Mouse (Mus musculus) heart, embryonic 13.5 days (tissue): Measurements from ENCODE around the gene Lama2. TPM values are rescaled to one million over a fixed set of nuclear protein-coding genes. Genes with fewer than 3 reads are reported as not detected.
"Not testable (repeated sequence)": the region's sequence is repeated elsewhere in the genome, so short reads cannot be mapped to it uniquely, and the experiment has no call there.

Experiments used
- ATAC-seq: fragments of 200-750 bp; cut with Nextera tagmentation; 2 replicates; pipeline ENCODE4 v1.8.0; 2017; ENCODE audit warnings: moderate TSS enrichment; ENCODE audit not compliant: insufficient number of reproducible peaks, low FRiP score, low TSS enrichment; ENCODE audit errors: extremely low read depth
- H3K27ac ChIP-seq: fragments of 300-500 bp; sonication (generic); replicated peaks from 2 replicates; pipeline ENCODE4 v1.5.1; 2015; ENCODE audit warnings: moderate library complexity, mild to moderate bottlenecking, inconsistent platforms
- H3K27me3 ChIP-seq: fragments of 300-500 bp; sonication (generic); replicated peaks from 2 replicates; pipeline ENCODE4 v1.6.1; 2015; ENCODE audit warnings: mild to moderate bottlenecking, inconsistent platforms
- H3K36me3 ChIP-seq: fragments of 300-500 bp; sonication (generic); 2 replicates; pipeline ENCODE4 v1.6.1; 2015; ENCODE audit warnings: mild to moderate bottlenecking, inconsistent platforms
- H3K4me1 ChIP-seq: fragments of 300-500 bp; sonication (generic); 2 replicates; pipeline ENCODE4 v1.6.1; 2015; ENCODE audit warnings: inconsistent platforms
- H3K4me2 ChIP-seq: fragments of 300-500 bp; sonication (generic); 2 replicates; pipeline ENCODE4 v1.6.1; 2015; ENCODE audit warnings: inconsistent platforms, mild to moderate bottlenecking, moderate library complexity
- H3K4me3 ChIP-seq: fragments of 300-500 bp; sonication (generic); 2 replicates; pipeline ENCODE4 v1.5.1; 2015; ENCODE audit warnings: moderate library complexity, mild to moderate bottlenecking, inconsistent platforms
- H3K9ac ChIP-seq: fragments of 300-500 bp; sonication (generic); 2 replicates; pipeline ENCODE4 v1.6.1; 2015; ENCODE audit warnings: inconsistent platforms, mild to moderate bottlenecking, moderate library complexity
- H3K9me3 ChIP-seq: fragments of 300-500 bp; sonication (generic); 2 replicates; pipeline ENCODE4 v1.6.1; 2016; ENCODE audit warnings: inconsistent platforms
- WGBS: fragments of 180-500 bp; shearing (Covaris S2); methylation state at CpG from one replicate; pipeline ENCODE4 v1.1.7; 2015; ENCODE audit warnings: mixed read lengths; 5-methylcytosine and 5-hydroxymethylcytosine counted together
- polyA plus RNA-seq: library from polyadenylated mRNA; unstranded; fragments of >200 nt; fragmentation: Nextera tagmentation; extraction: Ambion mirVana; gene quantifications from 2 replicates; pipeline ENCODE4 v1.2.1, GENCODE M21; 2015

Gene Lama2
- polyA plus RNA-seq, 1 experiment from 2014 or later = 13.8 TPM

GRCm38 (mm10) chr10:27001554-27002178 is 617.9 kb downstream of the Lama2 start:
- Histone ChIP-seq H3K9me3 (no peaks in the 10 kb centered on the region), H3K27me3 (no peaks in the 10 kb centered on the region), H3K9ac (no peak overlapping the region), H3K4me1 (no peaks in the 10 kb centered on the region), H3K27ac (no peak overlapping the region), H3K4me2 (no peak overlapping the region), H3K4me3 (no peak overlapping the region), H3K36me3 (no peaks in the 10 kb centered on the region)
- ATAC-seq = no peak
- 90% methylated on average over 2 of the region's 2 CpGs for WGBS

GRCm38 (mm10) chr10:26996684-26997083 is 622.9 kb downstream of the Lama2 start:
- Histone ChIP-seq H3K4me2 (no peak overlapping the region), H3K4me3 (no peak overlapping the region), H3K4me1 (no peaks in the 10 kb centered on the region), H3K9me3 (no peaks in the 10 kb centered on the region), H3K36me3 (no peaks in the 10 kb centered on the region), H3K9ac (no peak overlapping the region), H3K27ac (no peak overlapping the region), H3K27me3 (no peaks in the 10 kb centered on the region)
- ATAC-seq = no peak

GRCm38 (mm10) chr10:26995987-26996386 is 623.6 kb downstream of the Lama2 start:
- no peaks in the 10 kb centered on the region for H3K9me3 ChIP-seq
- H3K4me2 ChIP-seq = no peak overlapping the region
- no peak overlapping the region for H3K4me3 ChIP-seq
- H3K27ac ChIP-seq = no peak overlapping the region
- no peaks in the 10 kb centered on the region for H3K27me3 ChIP-seq
- 53% methylated on average over 6 of the region's 6 CpGs for WGBS
- no peak for ATAC-seq
- H3K4me1 ChIP-seq = no peaks in the 10 kb centered on the region
- H3K9ac ChIP-seq = no peak overlapping the region
- no peaks in the 10 kb centered on the region for H3K36me3 ChIP-seq

GRCm38 (mm10) chr10:26995182-26995975 is 624.2 kb downstream of the Lama2 start:
- ATAC-seq = no peak
- Histone ChIP-seq H3K4me2 (no peak overlapping the region), H3K4me3 (no peak overlapping the region), H3K4me1 (no peaks in the 10 kb centered on the region), H3K9me3 (no peaks in the 10 kb centered on the region), H3K36me3 (no peaks in the 10 kb centered on the region), H3K9ac (no peak overlapping the region), H3K27ac (no peak overlapping the region), H3K27me3 (no peaks in the 10 kb centered on the region)
- WGBS = 71% methylated on average over 8 of the region's 8 CpGs

- no peaks in the 10 kb centered on the region for H3K4me1 ChIP-seq
- 72% methylated on average over 8 of the region's 8 CpGs for WGBS
- no peaks in the 10 kb centered on the region for H3K9me3 ChIP-seq
- H3K27me3 ChIP-seq = no peaks in the 10 kb centered on the region
- H3K9ac ChIP-seq = no peak overlapping the region
- H3K4me2 ChIP-seq = no peak overlapping the region
- H3K4me3 ChIP-seq = no peak overlapping the region
- H3K27ac ChIP-seq = no peak overlapping the region
- no peaks in the 10 kb centered on the region for H3K36me3 ChIP-seq
- no peak for ATAC-seq
Measured at GRCm38 (mm10) chr10:26993971-26994761, 625.4 kb downstream of the Lama2 start.

- 0 out of 2 replicates have a peak, but pooled peaks cover 3% of the 10 kb centered on the region for H3K36me3 ChIP-seq
- no peak overlapping the region for H3K4me3 ChIP-seq
- WGBS = 45% methylated on average over 1 of the region's 1 CpGs
- H3K9me3 ChIP-seq = no peaks in the 10 kb centered on the region
- no peak overlapping the region for H3K9ac ChIP-seq
- no peak for ATAC-seq
- H3K4me1 ChIP-seq = no peaks in the 10 kb centered on the region
- no peaks in the 10 kb centered on the region for H3K27me3 ChIP-seq
- no peak overlapping the region for H3K4me2 ChIP-seq
- no peak overlapping the region for H3K27ac ChIP-seq
Measured at GRCm38 (mm10) chr10:26985451-26985850, 634.1 kb downstream of the Lama2 start.

GRCm38 (mm10) chr10:26984082-26984481 is 635.5 kb downstream of the Lama2 start:
- H3K4me2 ChIP-seq, H3K9me3 ChIP-seq, H3K4me1 ChIP-seq, H3K9ac ChIP-seq, H3K36me3 ChIP-seq, H3K27me3 ChIP-seq, H3K27ac ChIP-seq, H3K4me3 ChIP-seq, ATAC-seq: not testable (repeated sequence)
- WGBS = 65% methylated on average over 5 of the region's 5 CpGs

- WGBS = 80% methylated on average over 1 of the region's 1 CpGs
Measured at GRCm38 (mm10) chr10:26983583-26983982, 636.0 kb downstream of the Lama2 start.

GRCm38 (mm10) chr10:26982621-26983020 is 636.9 kb downstream of the Lama2 start:
- H3K27me3 ChIP-seq = no peaks in the 10 kb centered on the region
- no peaks in the 10 kb centered on the region for H3K4me1 ChIP-seq
- no peak overlapping the region for H3K4me3 ChIP-seq
- no peak overlapping the region for H3K9ac ChIP-seq
- no peaks in the 10 kb centered on the region for H3K9me3 ChIP-seq
- 0 out of 2 replicates have a peak, but pooled peaks cover 3% of the 10 kb centered on the region for H3K36me3 ChIP-seq
- no peak overlapping the region for H3K27ac ChIP-seq
- no peak overlapping the region for H3K4me2 ChIP-seq
- no peak for ATAC-seq
- 77% methylated on average over 2 of the region's 2 CpGs for WGBS

More at GRCm38 (mm10) chr10:26983583-26983982, 636.0 kb downstream of the Lama2 start:
- Histone ChIP-seq H3K36me3 (0 out of 2 replicates have a peak, but pooled peaks cover 3% of the 10 kb centered on the region), H3K9me3 (no peaks in the 10 kb centered on the region), H3K27ac (no peak overlapping the region), H3K4me2 (no peak overlapping the region), H3K4me3 (no peak overlapping the region), H3K27me3 (no peaks in the 10 kb centered on the region), H3K4me1 (no peaks in the 10 kb centered on the region), H3K9ac (no peak overlapping the region)
- ATAC-seq = no peak

- H3K9ac ChIP-seq = no peak overlapping the region
- H3K4me3 ChIP-seq = no peak overlapping the region
- no peak overlapping the region for H3K27ac ChIP-seq
- no peak for ATAC-seq
- H3K36me3 ChIP-seq = no peaks in the 10 kb centered on the region
- no peaks in the 10 kb centered on the region for H3K4me1 ChIP-seq
- whole genome bisulfite sequencing = 89% methylated on average over 3 of the region's 3 CpGs
- H3K9me3 ChIP-seq = no peaks in the 10 kb centered on the region
- H3K27me3 ChIP-seq = no peaks in the 10 kb centered on the region
- no peak overlapping the region for H3K4me2 ChIP-seq
Measured at GRCm38 (mm10) chr10:26975372-26975771, 644.2 kb downstream of the Lama2 start.

GRCm38 (mm10) chr10:26974224-26974623 is 645.3 kb downstream of the Lama2 start:
- no peaks in the 10 kb centered on the region for H3K36me3 ChIP-seq
- H3K4me3 ChIP-seq = no peak overlapping the region
- H3K27me3 ChIP-seq = no peaks in the 10 kb centered on the region
- WGBS = 47% methylated on average over 1 of the region's 1 CpGs
- no peaks in the 10 kb centered on the region for H3K9me3 ChIP-seq
- H3K9ac ChIP-seq = no peak overlapping the region
- no peaks in the 10 kb centered on the region for H3K4me1 ChIP-seq
- no peak overlapping the region for H3K4me2 ChIP-seq
- H3K27ac ChIP-seq = no peak overlapping the region
- ATAC-seq = no peak
